Comparison of ENCODE assay signal across 8 mouse cellular contexts in genomic region chr2:167348376-167349282, GRCm38 (mm10). TPM values are rescaled to one million over a fixed set of nuclear protein-coding genes. Genes with fewer than 3 reads are reported as not detected.
DNase-seq lines count a peak whose midpoint lies in the region; ATAC-seq and TF ChIP-seq lines count a peak whose summit lies in the region.

B4galt5 (minus strand) TSS chr2:167349183.

- ATAC-seq in forebrain, embryonic 11.5 days (replicated peaks; ENCODE audit: low FRiP score), result peak; percentile 60
- ATAC-seq in hindbrain, embryonic 12.5 days (ENCODE audit: low FRiP score), result peak; percentile 50
- no peak for ATAC-seq in granulocyte monocyte progenitor cell, adult 5-6 weeks (replicated peaks; ENCODE audit: poor library complexity, severe bottlenecking)

- H3K4me3 ChIP-seq in left cerebral cortex, adult 2 months, result peak within 1 kb of the TSS; percentile 70
- H3K4me3 ChIP-seq in forebrain, embryonic 11.5 days (ENCODE audit: low read depth, low read length), result peak within 1 kb of the TSS; percentile 72
- peak within 1 kb of the TSS; percentile 83 for H3K4me3 ChIP-seq in hindbrain, embryonic 12.5 days
- peak within 1 kb of the TSS; percentile 84 for H3K4me3 ChIP-seq in limb, embryonic 10.5 days
- H3K4me3 ChIP-seq in myocyte, result peak within 1 kb of the TSS; percentile 66

- TF ChIP-seq CTCF in left cerebral cortex, adult 2 months (IDR thresholded peaks at IDR 0.05), result no peak

- no peaks in the 10 kb centered on the region for H3K9me3 ChIP-seq in forebrain, embryonic 11.5 days (ENCODE audit: control insufficient read depth, low read length)
- no peaks in the 10 kb centered on the region for H3K9me3 ChIP-seq in hindbrain, embryonic 12.5 days (replicated peaks)
- no peaks in the 10 kb centered on the region for H3K9me3 ChIP-seq in limb, embryonic 10.5 days (replicated peaks)

- peaks cover 48% of the 10 kb centered on the region for H3K79me2 ChIP-seq in myocyte (ENCODE audit: control insufficient read depth, insufficient read depth)

- peak within 1 kb of the TSS; percentile 84 for H3K9ac ChIP-seq in forebrain, embryonic 11.5 days (ENCODE audit: low read length)
- H3K9ac ChIP-seq in hindbrain, embryonic 12.5 days, result peak within 1 kb of the TSS; percentile 90

- WGBS in forebrain, embryonic 11.5 days, result under 1% methylated on average over 83 of the region's 111 CpGs
- WGBS in hindbrain, embryonic 12.5 days, result under 1% methylated on average over 43 of the region's 111 CpGs
- WGBS in limb, embryonic 10.5 days, result 2% methylated on average over 103 of the region's 111 CpGs

- intact Hi-C loops in left cerebral cortex, adult 2 months (cut with DNase I), result loop anchor here (2.0 kb wide), 1 partner anchor 50 kb away; no protein-coding TSS in a partner anchor

- H3K4me1 ChIP-seq in forebrain, embryonic 11.5 days (replicated peaks; ENCODE audit: control insufficient read depth, insufficient read depth, low read length), result peaks cover 7% of the 10 kb centered on the region; the same call in 1 of the 2 replicates
- peaks cover 21% of the 10 kb centered on the region for H3K4me1 ChIP-seq in hindbrain, embryonic 12.5 days
- H3K4me1 ChIP-seq in limb, embryonic 10.5 days, result peaks cover 37% of the 10 kb centered on the region

- H3K27me3 ChIP-seq in forebrain, embryonic 11.5 days (ENCODE audit: control insufficient read depth, insufficient read depth, low read length), result peaks cover 6% of the 10 kb centered on the region; the same call in 1 of the 2 replicates
- H3K27me3 ChIP-seq in hindbrain, embryonic 12.5 days, result peaks cover 14% of the 10 kb centered on the region
- peaks cover 14% of the 10 kb centered on the region for H3K27me3 ChIP-seq in limb, embryonic 10.5 days (ENCODE audit: low read depth, poor library complexity, severe bottlenecking)
- H3K27me3 ChIP-seq in myocyte (ENCODE audit: control insufficient read depth, insufficient read depth, insufficient read length), result no peaks in the 10 kb centered on the region

- peak in 1 of 2 experiments; percentile 43 for DNase-seq in left cerebral cortex, adult 2 months (ENCODE audit: extremely low spot score in 1 of 2, low spot score in 2 of 2)
- DNase-seq in left cerebral cortex, adult 11 months (ENCODE audit: low spot score), result no peak
- DNase-seq in adrenal gland, postnatal 4 days (ENCODE audit: low spot score in 2 of 2), result peak in 1 of 2 experiments; percentile 69
- DNase-seq in forebrain, embryonic 11.5 days (ENCODE audit: low spot score), result no peak
- peak; percentile 65 for DNase-seq in limb, embryonic 10.5 days (ENCODE audit: low spot score)

- peak within 1 kb of the TSS; percentile 82 for H3K27ac ChIP-seq in left cerebral cortex, adult 2 months
- peak within 1 kb of the TSS; percentile 81 for H3K27ac ChIP-seq in forebrain, embryonic 11.5 days (ENCODE audit: low read depth, low read length)
- peak within 1 kb of the TSS; percentile 92 for H3K27ac ChIP-seq in hindbrain, embryonic 12.5 days
- H3K27ac ChIP-seq in limb, embryonic 10.5 days, result peak within 1 kb of the TSS; percentile 94

- peak within 1 kb of the TSS; percentile 85 for H3K4me2 ChIP-seq in forebrain, embryonic 11.5 days (ENCODE audit: low read depth, low read length, severe bottlenecking)
- peak within 1 kb of the TSS; percentile 91 for H3K4me2 ChIP-seq in hindbrain, embryonic 12.5 days (replicated peaks)
- peak within 1 kb of the TSS; percentile 90 for H3K4me2 ChIP-seq in myocyte (ENCODE audit: low read depth)

- peak; percentile 63 for TF ChIP-seq POLR2A in myocyte (IDR thresholded peaks at IDR 0.05; ENCODE audit: insufficient read length, low read depth)

- peak within 1 kb of the TSS; percentile 80 for H3ac ChIP-seq in myocyte (ENCODE audit: control insufficient read depth, insufficient read length)

- H3K36me3 ChIP-seq in forebrain, embryonic 11.5 days (ENCODE audit: control insufficient read depth, insufficient read depth, low read length), result no peaks in the 10 kb centered on the region
- H3K36me3 ChIP-seq in hindbrain, embryonic 12.5 days, result no peaks in the 10 kb centered on the region
- no peaks in the 10 kb centered on the region for H3K36me3 ChIP-seq in limb, embryonic 10.5 days
- no peaks in the 10 kb centered on the region for H3K36me3 ChIP-seq in myocyte (ENCODE audit: control insufficient read depth, insufficient read depth)

TF ChIP-seq in myocyte, 11 proteins besides CTCF, POLR2A, EP300 and RAD21:
- TF ChIP-seq USF1 (IDR thresholded peaks at IDR 0.05; ENCODE audit: low read depth) (no peak), MYOD1 (IDR thresholded peaks at IDR 0.05; ENCODE audit: control insufficient read depth in 1 of 3, insufficient read length in 2 of 3, low read depth in 2 of 3) (no peak), POLR2AphosphoS2 (IDR thresholded peaks at IDR 0.05; ENCODE audit: insufficient read length, low read depth) (no peak), TCF3 (IDR thresholded peaks at IDR 0.05; ENCODE audit: insufficient read length, low read depth) (no peak), REST (IDR thresholded peaks at IDR 0.05; ENCODE audit: insufficient read depth, insufficient read length) (no peak), E2F4 (IDR thresholded peaks at IDR 0.05; ENCODE audit: insufficient read depth) (no peak), SRF (IDR thresholded peaks at IDR 0.05; ENCODE audit: control insufficient read depth, insufficient read length, low read depth) (no peak), CEBPB (IDR thresholded peaks at IDR 0.05; ENCODE audit: insufficient read depth, poor library complexity, severe bottlenecking) (no peak), MAX (IDR thresholded peaks at IDR 0.05; ENCODE audit: low read depth) (no peak), MYOG (IDR thresholded peaks at IDR 0.05; ENCODE audit: control insufficient read depth in 1 of 3, insufficient read depth in 1 of 3, insufficient read length in 2 of 3, low read depth in 2 of 3) (no peak), TCF12 (IDR thresholded peaks at IDR 0.05; ENCODE audit: insufficient read depth, poor library complexity, severe bottlenecking) (no peak)

RNA-seq across cellular contexts. Expression of gene B4galt5, which starts in this region (rescaled TPM):
- total RNA-seq in left cerebral cortex, adult 2 months (2021), result 10 to 100 TPM; 49.7 to 50.2 TPM
- 100 to 1,000 TPM in 1 of 2 experiments, 10 to 100 TPM in 1; 86.1 to 102 TPM for total RNA-seq in adrenal gland, postnatal 4 days (2021)
- polyA plus RNA-seq in forebrain, embryonic 11.5 days (2014; fragmentation: Nextera tagmentation; extraction: Ambion mirVana), result 17.5 and 19.2 TPM in 2 replicates
- polyA plus RNA-seq in hindbrain, embryonic 12.5 days (2016; fragmentation: Nextera tagmentation; extraction: Ambion mirVana), result 19.3 and 20.2 TPM in 2 replicates
- polyA plus RNA-seq in limb, embryonic 10.5 days (2016; fragmentation: Nextera tagmentation; extraction: Ambion mirVana), result 10.3 and 11.3 TPM in 2 replicates
- polyA plus RNA-seq in myocyte (2012; fragmentation: generic; extraction: Trizol), result 70.0 TPM
- total RNA-seq in granulocyte monocyte progenitor cell, adult 5-6 weeks (2014; fragmentation: Nextera tagmentation), result 12.3 and 19.3 TPM in 2 replicates
- 5.0 and 13.1 TPM in 2 replicates for total RNA-seq in granulocyte monocyte progenitor cell, adult 5-6 weeks (2017)
